Mouse (Mus musculus) ovary, postnatal 36 days (tissue): ENCODE data around the gene Lasp1.
A peak's percentile ranks its signal among the peaks of the same experiment; 100 is the strongest.

Experiments
- DNase-seq: peaks from one replicate; pipeline ENCODE4 v3.0.0; 2022; ENCODE audit warnings: low spot score, mixed read lengths

Lasp1 gene

GRCm38 (mm10) chr11:97811569-97812362, 13.0 kb downstream of the Lasp1 start:
- no peak for DNase-seq

GRCm38 (mm10) chr11:97812491-97812921, 13.7 kb downstream of the Lasp1 start:
- no peak for DNase-seq

GRCm38 (mm10) chr11:97813085-97813484, 14.3 kb downstream of the Lasp1 start:
- no peak for DNase-seq

GRCm38 (mm10) chr11:97813746-97814515, 15.1 kb downstream of the Lasp1 start:
- DNase-seq = no peak

- no peak for DNase-seq
These were observed 16.9 kb downstream of the Lasp1 start for GRCm38 (mm10) chr11:97815736-97816135.

GRCm38 (mm10) chr11:97816176-97816575, 17.4 kb downstream of the Lasp1 start:
- no peak for DNase-seq

- peak; percentile 68 for DNase-seq
These were observed 18.1 kb downstream of the Lasp1 start for GRCm38 (mm10) chr11:97816916-97817315.

GRCm38 (mm10) chr11:97817379-97817778, 18.6 kb downstream of the Lasp1 start:
- DNase-seq = peak; percentile 59

GRCm38 (mm10) chr11:97818003-97818402, 19.2 kb downstream of the Lasp1 start:
- no peak for DNase-seq

- no peak for DNase-seq
These were observed 19.8 kb downstream of the Lasp1 start for GRCm38 (mm10) chr11:97818571-97818970.

GRCm38 (mm10) chr11:97819102-97819501, 20.3 kb downstream of the Lasp1 start:
- no peak for DNase-seq

GRCm38 (mm10) chr11:97819923-97820322, 21.1 kb downstream of the Lasp1 start:
- DNase-seq = no peak

- no peak for DNase-seq
These were observed 22.0 kb downstream of the Lasp1 start for GRCm38 (mm10) chr11:97820840-97821239.

GRCm38 (mm10) chr11:97821401-97822064, 22.7 kb downstream of the Lasp1 start:
- no peak for DNase-seq

- no peak for DNase-seq
These were observed 24.2 kb downstream of the Lasp1 start for GRCm38 (mm10) chr11:97822840-97823603.

GRCm38 (mm10) chr11:97824168-97824567, 25.4 kb downstream of the Lasp1 start:
- no peak for DNase-seq

- no peak for DNase-seq
These were observed 26.1 kb downstream of the Lasp1 start for GRCm38 (mm10) chr11:97824895-97825294.

- no peak for DNase-seq
These were observed 26.5 kb downstream of the Lasp1 start for GRCm38 (mm10) chr11:97825295-97825694.

GRCm38 (mm10) chr11:97825971-97826370, 27.2 kb downstream of the Lasp1 start:
- no peak for DNase-seq

GRCm38 (mm10) chr11:97826414-97826813, 27.6 kb downstream of the Lasp1 start:
- DNase-seq = no peak

GRCm38 (mm10) chr11:97827654-97828053, 28.9 kb downstream of the Lasp1 start:
- no peak for DNase-seq

- DNase-seq = no peak
These were observed 30.6 kb downstream of the Lasp1 start for GRCm38 (mm10) chr11:97829365-97829764.
